Mouse (Mus musculus) myocyte (in vitro differentiated cells): Measurements from ENCODE around the gene Tmem234. TPM values are rescaled to one million over a fixed set of nuclear protein-coding genes. Genes with fewer than 3 reads are reported as not detected.
"Not testable (repeated sequence)": the region's sequence is repeated elsewhere in the genome, so short reads cannot be mapped to it uniquely, and the experiment has no call there.

Experiments
- H3K27me3 ChIP-seq: one replicate; pipeline ENCODE4 v1.6.1; 2011; ENCODE audit not compliant: control insufficient read depth, insufficient read depth, insufficient read length
- H3K36me3 ChIP-seq: one replicate; pipeline ENCODE4 v1.6.1; 2011; ENCODE audit not compliant: control insufficient read depth, insufficient read depth
- H3K4me2 ChIP-seq: one replicate; pipeline ENCODE4 v1.6.1; 2011; ENCODE audit warnings: low read depth, control low read depth
- H3K4me3 ChIP-seq: one replicate; pipeline ENCODE4 v1.5.1; 2011; ENCODE audit warnings: mild to moderate bottlenecking, control low read depth, moderate library complexity
- H3K79me2 ChIP-seq: one replicate; pipeline ENCODE4 v1.6.1; 2011; ENCODE audit not compliant: control insufficient read depth, insufficient read depth
- H3ac ChIP-seq: one replicate; pipeline ENCODE4 v1.6.1; 2011; ENCODE audit not compliant: control insufficient read depth, insufficient read length
- CEBPB ChIP-seq: IDR thresholded peaks from 2 replicates; pipeline ENCODE4 v1.6.1; 2011; ENCODE audit warnings: mild to moderate bottlenecking, moderate library complexity; ENCODE audit not compliant: poor library complexity, insufficient read depth, severe bottlenecking
- E2F4 ChIP-seq: IDR thresholded peaks from one replicate; pipeline ENCODE4 v1.6.1; 2011; ENCODE audit warnings: mild to moderate bottlenecking, control low read depth, moderate library complexity; ENCODE audit not compliant: insufficient read depth
- MAX ChIP-seq: IDR thresholded peaks from one replicate; pipeline ENCODE4 v1.6.1; 2011; ENCODE audit warnings: low read depth, mild to moderate bottlenecking, control low read depth
- MYOD1 ChIP-seq, 3 experiments: IDR thresholded peaks; one replicate each; pipeline ENCODE4 v1.6.1; 2011; ENCODE audit warnings: control low read depth in 2 of 3, low read depth in 2 of 3, mild to moderate bottlenecking in 2 of 3, moderate library complexity in 1 of 3; ENCODE audit not compliant: insufficient read length in 2 of 3, control insufficient read depth in 1 of 3
- MYOG ChIP-seq, 3 experiments: IDR thresholded peaks; one replicate each; pipeline ENCODE4 v1.6.1; 2011; ENCODE audit warnings: control low read depth in 2 of 3, low read depth in 2 of 3, mild to moderate bottlenecking in 2 of 3; ENCODE audit not compliant: insufficient read length in 2 of 3, control insufficient read depth in 1 of 3, insufficient read depth in 1 of 3
- POLR2A ChIP-seq: IDR thresholded peaks from one replicate; pipeline ENCODE4 v1.6.1; 2011; ENCODE audit warnings: low read depth, mild to moderate bottlenecking, control low read depth, moderate library complexity; ENCODE audit not compliant: insufficient read length
- POLR2AphosphoS2 ChIP-seq: IDR thresholded peaks from one replicate; pipeline ENCODE4 v1.6.1; 2011; ENCODE audit warnings: low read depth, control low read depth; ENCODE audit not compliant: insufficient read length
- REST ChIP-seq: IDR thresholded peaks from one replicate; pipeline ENCODE4 v1.6.1; 2011; ENCODE audit warnings: mild to moderate bottlenecking, control low read depth, moderate library complexity; ENCODE audit not compliant: insufficient read depth, insufficient read length
- SRF ChIP-seq: IDR thresholded peaks from one replicate; pipeline ENCODE4 v1.6.1; 2011; ENCODE audit warnings: low read depth; ENCODE audit not compliant: control insufficient read depth, insufficient read length
- TCF12 ChIP-seq: IDR thresholded peaks from one replicate; pipeline ENCODE4 v1.6.1; 2011; ENCODE audit warnings: mild to moderate bottlenecking, control low read depth; ENCODE audit not compliant: poor library complexity, insufficient read depth, severe bottlenecking
- TCF3 ChIP-seq: IDR thresholded peaks from one replicate; pipeline ENCODE4 v1.6.1; 2011; ENCODE audit warnings: low read depth, control low read depth; ENCODE audit not compliant: insufficient read length
- USF1 ChIP-seq: IDR thresholded peaks from one replicate; pipeline ENCODE4 v1.6.1; 2011; ENCODE audit warnings: low read depth, mild to moderate bottlenecking, control low read depth, moderate library complexity
- polyA plus RNA-seq: library from polyadenylated mRNA; unstranded; fragments of >200 nt; fragmentation: generic; extraction: Trizol; gene quantifications from one replicate; pipeline ENCODE4 v1.2.1, GENCODE M21; 2012; ENCODE audit warnings: missing spikeins

The Tmem234 gene
- 220 TPM for polyA plus RNA-seq

- TF ChIP-seq POLR2A (peak; percentile 94), TCF3 (no peak), SRF (no peak), MAX (no peak), MYOG (IDR thresholded peaks at IDR 0.05; ENCODE audit: control insufficient read depth in 1 of 3, insufficient read depth in 1 of 3, insufficient read length in 2 of 3, low read depth in 2 of 3) (peak in 2 of 3 experiments; percentile 63 to 73), MYOD1 (IDR thresholded peaks at IDR 0.05; ENCODE audit: control insufficient read depth in 1 of 3, insufficient read length in 2 of 3, low read depth in 2 of 3) (peak in 2 of 3 experiments; percentile 57 to 74), CEBPB (no peak), E2F4 (no peak), TCF12 (no peak), USF1 (no peak), POLR2AphosphoS2 (peak; percentile 96), REST (peak; percentile 18)
- H3ac ChIP-seq, result peak within 1 kb of the TSS; percentile 61
- peaks cover 14% of the 10 kb centered on the region for H3K36me3 ChIP-seq
Observed at GRCm38 (mm10) chr4:129600233-129601158, at the start of gene Tmem234, which contains the start of gene Eif3i. TSS of gene Tmem234 (plus strand) at chr4:129600668. TSS of gene Eif3i (minus strand) at chr4:129600648.

DNA sequence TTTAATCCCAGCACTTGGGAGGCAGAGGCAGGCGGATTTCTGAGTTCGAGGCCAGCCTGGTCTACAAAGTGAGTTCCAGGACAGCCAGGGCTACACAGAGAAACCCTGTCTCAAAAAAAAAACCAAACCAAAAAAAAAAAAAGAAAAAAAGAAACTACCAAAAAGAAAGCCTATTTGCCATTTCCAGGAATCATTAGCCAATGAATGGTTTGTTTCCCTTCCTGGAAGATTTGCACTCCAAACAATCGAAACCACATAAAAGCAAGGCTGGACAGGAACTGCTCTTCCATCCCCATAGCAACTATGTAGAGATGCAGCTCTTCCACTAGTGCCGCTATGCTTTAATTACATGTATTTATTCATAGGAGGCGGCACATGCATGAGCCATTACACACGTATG is 46.0 kb upstream of the Tmem234 start:
- not testable (repeated sequence) for H3K27me3 ChIP-seq, H3ac ChIP-seq, H3K4me3 ChIP-seq, H3K4me2 ChIP-seq, H3K36me3 ChIP-seq, H3K79me2 ChIP-seq

More at GRCm38 (mm10) chr4:129600233-129601158, at the start of gene Tmem234, which contains the start of gene Eif3i:
- peaks cover 60% of the 10 kb centered on the region for H3K79me2 ChIP-seq
- peak within 1 kb of the TSS; percentile 89 for H3K4me3 ChIP-seq
- peak within 1 kb of the TSS; percentile 83 for H3K4me2 ChIP-seq
- H3K27me3 ChIP-seq, result no peaks in the 10 kb centered on the region

DNA sequence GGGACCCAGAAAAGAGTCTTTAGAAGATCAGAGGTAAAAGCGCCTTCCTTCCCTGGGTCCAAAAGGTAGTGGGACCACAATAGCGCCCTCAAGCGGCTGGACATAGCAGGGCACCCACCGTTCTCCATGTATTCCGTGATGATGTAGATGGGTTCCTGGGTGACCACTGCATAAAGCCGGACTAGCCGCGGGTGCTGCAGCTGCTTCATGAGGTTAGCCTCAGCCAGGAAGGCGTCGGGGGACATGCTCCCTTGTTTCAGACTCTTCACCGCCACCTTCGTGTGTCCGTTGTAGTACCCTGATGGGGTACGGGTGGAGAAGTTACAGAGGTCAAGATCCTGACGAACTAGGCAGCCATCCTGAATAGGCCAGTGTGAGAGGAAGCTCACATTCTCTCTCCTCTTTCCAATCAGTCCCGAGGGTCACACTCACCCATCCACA is 45.0 kb upstream of the Tmem234 start:
- H3K79me2 ChIP-seq, result no peaks in the 10 kb centered on the region
- no peaks in the 10 kb centered on the region for H3K36me3 ChIP-seq
- no peak overlapping the region for H3ac ChIP-seq
- H3K27me3 ChIP-seq, result no peaks in the 10 kb centered on the region
- peak overlapping the region; percentile 50 for H3K4me3 ChIP-seq
- TF ChIP-seq CEBPB (no peak), E2F4 (no peak), MYOD1 (IDR thresholded peaks at IDR 0.05; ENCODE audit: control insufficient read depth in 1 of 3, insufficient read length in 2 of 3, low read depth in 2 of 3) (no peak), USF1 (no peak), TCF12 (no peak), REST (no peak), MYOG (IDR thresholded peaks at IDR 0.05; ENCODE audit: control insufficient read depth in 1 of 3, insufficient read depth in 1 of 3, insufficient read length in 2 of 3, low read depth in 2 of 3) (no peak), POLR2AphosphoS2 (no peak), SRF (no peak), MAX (no peak), TCF3 (no peak), POLR2A (no peak)
- H3K4me2 ChIP-seq, result peak overlapping the region; percentile 87

DNA sequence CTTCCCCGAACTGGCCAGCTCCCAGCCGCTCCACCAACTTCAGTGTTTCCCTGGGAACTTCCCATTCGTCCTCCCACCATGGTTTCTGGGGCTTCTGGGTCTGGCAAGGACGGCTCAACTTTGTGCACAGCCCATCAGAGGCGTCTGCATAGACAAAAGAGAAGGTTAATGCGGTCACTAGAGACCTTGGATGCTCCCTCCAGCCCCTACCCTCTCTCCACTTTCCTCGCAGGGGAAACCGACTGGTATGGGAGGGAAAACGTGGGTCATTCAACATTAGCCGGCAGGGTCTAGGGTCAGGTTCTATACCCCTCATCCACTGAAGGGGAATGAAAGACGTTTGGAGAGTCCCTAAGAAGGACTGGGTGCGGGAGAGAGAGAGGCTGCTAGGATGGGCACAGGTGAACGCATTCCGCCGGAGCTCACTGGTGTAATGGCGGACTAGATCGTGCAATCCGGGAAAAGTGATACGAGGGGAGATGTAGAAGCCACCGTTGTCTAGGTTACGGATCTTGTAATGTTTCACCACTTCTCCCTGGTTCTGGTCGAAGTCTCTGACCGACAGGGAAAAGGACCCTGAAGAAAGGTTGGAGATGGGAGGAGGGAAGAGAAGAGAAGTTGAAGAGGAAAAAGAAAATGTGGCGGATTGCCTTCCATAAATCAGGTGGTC is 44.5 kb upstream of the Tmem234 start:
- H3K4me2 ChIP-seq, result peak overlapping the region; percentile 87
- no peaks in the 10 kb centered on the region for H3K79me2 ChIP-seq
- H3K4me3 ChIP-seq, result peak overlapping the region; percentile 50
- no peaks in the 10 kb centered on the region for H3K27me3 ChIP-seq
- no peaks in the 10 kb centered on the region for H3K36me3 ChIP-seq
- no peak overlapping the region for H3ac ChIP-seq
- TF ChIP-seq CEBPB (0 out of 2 replicates have a peak, but pooled peaks have one; percentile 22), MYOD1 (IDR thresholded peaks at IDR 0.05; ENCODE audit: control insufficient read depth in 1 of 3, insufficient read length in 2 of 3, low read depth in 2 of 3) (no peak), TCF12 (no peak)
